Mouse (Mus musculus) kidney, postnatal 36 days (tissue): Measurements from ENCODE around the gene Ppp2r5c.

Experiments
- DNase-seq, 2 experiments: peaks; one replicate each; pipeline ENCODE4 v3.0.0; 2021 to 2022; ENCODE audit warnings: mixed read lengths in 2 of 2

Ppp2r5c gene

DNA sequence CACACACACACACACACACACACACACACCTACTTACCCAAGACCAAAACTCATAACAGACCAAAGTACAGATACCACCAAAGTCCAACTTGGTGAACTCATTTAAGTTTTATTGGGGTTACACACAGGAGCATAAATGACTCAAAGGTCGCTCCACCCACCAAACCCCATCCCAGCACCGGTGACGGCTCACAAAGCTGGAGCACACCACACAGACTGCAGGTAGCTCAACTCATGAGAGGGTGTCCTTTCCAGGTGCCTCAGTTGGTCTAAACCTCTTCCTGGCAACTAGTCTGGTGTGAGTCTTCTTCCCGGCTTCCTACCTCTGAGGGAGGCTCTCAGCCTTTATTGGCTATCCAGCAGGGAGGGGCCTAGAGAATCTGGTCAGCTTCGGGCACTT is 2.4 kb upstream of the Ppp2r5c start:
- peak in 1 of 2 experiments; percentile 6 for DNase-seq

GRCm38 (mm10) chr12:110445775-110446174 is 1.1 kb upstream of the Ppp2r5c start:
- DNase-seq, result no peak

DNA sequence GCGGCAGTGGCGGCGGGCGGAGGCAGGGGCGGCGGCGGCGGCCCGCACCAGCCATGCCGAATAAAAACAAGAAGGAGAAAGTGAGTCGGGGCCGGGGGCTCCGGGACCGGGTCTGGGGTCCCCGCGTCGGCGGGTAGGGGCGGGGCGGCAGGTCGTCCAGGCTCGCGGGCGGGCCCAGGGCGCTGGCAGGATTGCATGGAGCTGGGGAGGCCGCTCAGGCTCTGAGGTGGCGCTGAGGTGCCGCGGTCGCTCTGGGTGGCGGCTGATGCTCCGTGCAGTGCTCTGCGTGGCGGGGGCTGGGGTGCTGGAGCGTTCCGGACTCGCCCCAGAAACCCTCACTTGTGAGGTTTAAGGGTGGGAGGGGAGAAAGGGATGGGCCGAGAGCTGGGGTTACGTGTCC is 386 bp downstream of the Ppp2r5c start:
- peak in 1 of 2 experiments; percentile 69 for DNase-seq

GRCm38 (mm10) chr12:110448767-110449166 is 1.8 kb downstream of the Ppp2r5c start:
- DNase-seq, result no peak

GRCm38 (mm10) chr12:110454223-110454622 is 7.3 kb downstream of the Ppp2r5c start:
- DNase-seq, result peak; percentile 65 to 80

DNA sequence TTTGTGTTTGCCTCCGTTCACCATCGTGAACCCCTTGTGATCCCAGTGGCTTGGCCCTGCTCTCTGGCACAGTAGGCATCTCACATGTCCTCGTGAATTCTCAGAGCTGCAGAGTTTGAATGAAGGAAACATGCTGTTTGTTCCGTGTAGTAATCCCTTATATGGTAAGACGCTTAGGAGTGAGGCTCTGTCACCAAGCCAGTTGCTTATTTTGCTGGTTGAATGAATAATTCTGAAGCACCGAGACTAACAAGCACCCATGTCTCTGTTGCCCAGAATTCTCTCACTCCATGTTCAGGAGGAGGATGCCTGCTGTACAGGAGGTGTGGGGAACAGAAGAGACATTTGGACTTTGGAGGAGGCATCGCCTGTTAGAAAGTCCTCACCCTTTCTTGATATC is 9.1 kb downstream of the Ppp2r5c start:
- DNase-seq, result no peak

DNA sequence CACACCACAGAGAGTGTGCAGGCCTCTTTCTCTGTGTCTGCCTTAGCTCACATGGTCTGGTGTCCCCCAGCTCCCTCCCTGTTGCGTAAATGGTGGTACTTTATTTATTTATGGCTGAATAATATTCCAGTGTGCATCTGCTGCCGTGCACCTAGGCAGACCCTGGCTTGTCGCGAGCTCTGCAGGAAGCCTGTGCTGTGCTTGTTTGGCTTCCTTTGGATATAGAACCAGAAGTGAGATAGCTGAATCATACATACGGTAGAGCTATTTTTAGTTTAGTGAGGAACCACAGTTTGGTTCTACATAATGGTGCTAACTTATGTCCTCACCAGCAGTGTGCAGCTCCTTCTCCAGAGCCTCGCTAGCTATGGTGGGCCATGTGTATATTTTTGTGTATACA is 11.7 kb downstream of the Ppp2r5c start:
- DNase-seq, result no peak

DNA sequence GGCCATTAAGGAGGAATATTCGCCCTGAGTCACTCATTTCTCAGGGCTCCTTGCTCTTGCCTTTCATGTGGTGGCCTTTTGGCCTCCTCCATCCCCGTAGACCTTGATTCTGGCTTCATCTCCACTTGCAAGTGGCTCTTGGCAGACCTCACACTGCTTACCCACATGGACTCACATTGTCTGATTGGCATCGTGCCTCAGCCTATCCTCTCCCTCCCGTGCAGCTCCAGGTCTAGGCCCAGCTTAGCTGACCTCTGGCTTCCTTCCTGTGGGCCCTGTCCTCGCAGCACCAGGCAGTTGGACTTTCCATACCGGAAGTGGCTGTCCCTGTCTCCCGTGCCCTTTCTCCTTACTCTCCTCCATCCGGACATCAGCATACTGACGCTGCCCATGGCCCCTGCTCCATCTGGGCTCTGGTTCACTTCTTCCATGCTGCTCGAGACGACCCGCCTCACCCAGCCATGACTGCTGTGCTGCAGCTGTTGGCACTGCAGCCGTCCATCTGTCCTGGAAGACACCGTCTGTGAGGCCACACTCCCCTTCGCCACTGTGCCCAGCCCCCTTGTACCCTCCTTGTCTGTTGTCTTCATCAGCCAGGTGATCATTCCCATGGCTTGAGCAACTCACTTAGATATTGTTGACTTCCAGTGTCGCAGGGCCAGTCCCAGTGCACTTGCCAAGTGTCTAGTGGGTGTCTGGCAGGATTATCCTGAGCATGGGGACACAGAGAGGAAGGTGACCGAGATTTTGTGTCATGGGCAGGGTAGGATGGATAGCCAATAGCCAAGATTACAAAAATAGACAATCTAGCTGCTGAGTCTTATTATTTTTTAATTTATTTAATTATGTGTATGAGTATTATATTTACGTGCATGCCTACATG is 13.7 kb downstream of the Ppp2r5c start:
- peak; percentile 84 to 91 for DNase-seq

DNA sequence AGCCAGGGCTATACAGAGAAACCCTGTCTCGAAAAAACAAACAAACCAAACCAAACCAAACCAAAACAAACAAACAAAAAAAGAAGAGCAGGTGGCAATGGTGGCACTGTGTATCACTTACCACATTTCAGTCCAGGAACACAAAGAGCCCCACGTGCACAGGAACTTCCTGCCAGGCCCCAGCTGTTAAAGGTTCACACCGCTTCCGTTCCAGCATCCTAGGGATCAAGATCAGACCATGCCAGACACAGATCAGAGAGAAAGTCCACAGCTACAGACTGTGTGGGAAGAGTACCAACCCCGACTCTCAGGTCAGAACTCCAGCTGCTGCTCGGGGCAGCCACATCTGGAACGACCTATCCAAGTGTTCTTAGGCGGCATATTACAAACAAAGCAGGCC is 16.8 kb downstream of the Ppp2r5c start:
- DNase-seq, result no peak

GRCm38 (mm10) chr12:110471426-110471825 is 24.5 kb downstream of the Ppp2r5c start:
- DNase-seq, result no peak

GRCm38 (mm10) chr12:110472247-110472646 is 25.3 kb downstream of the Ppp2r5c start:
- DNase-seq, result no peak

DNA sequence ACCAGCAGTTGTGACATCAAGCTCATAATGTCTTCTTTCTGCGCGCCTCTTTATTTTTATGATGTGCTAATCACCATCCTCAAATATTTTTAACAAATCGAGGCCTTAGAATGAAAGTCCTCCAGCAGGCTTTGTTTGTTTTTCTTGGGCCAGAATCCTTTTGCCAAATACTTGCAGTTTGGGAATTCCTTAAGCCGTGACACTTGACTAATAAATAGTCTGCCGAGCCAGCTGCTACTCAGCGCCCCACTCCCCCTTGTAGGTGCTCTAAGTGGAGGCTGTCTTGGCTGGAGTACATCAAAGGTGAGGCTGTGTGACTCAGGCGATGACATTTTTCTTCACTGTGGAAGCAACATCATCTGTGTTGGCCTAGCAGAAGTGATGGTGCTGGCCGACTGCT is 27.6 kb downstream of the Ppp2r5c start:
- DNase-seq, result no peak

DNA sequence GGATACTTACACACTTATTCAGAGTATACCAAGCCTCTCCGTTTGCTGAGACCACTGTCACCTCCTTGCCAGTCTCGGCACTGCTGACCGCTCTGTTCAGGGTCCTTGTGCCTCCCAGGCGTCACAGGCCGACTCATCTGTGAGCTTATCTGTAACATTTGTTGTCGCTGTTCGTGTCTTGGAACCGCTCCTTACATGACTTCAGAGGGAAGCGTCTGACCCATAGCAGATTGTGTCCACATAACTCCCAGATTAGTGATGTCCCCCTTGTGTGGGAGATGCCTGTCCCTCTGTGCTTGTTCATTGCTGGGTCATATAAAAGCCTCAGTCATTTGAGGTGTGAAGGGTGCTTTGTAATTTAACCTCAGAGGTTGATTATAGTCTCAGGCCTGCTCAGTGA is 29.6 kb downstream of the Ppp2r5c start:
- no peak for DNase-seq

GRCm38 (mm10) chr12:110477906-110478305 is 31.0 kb downstream of the Ppp2r5c start:
- no peak for DNase-seq

GRCm38 (mm10) chr12:110478601-110479008 is 31.7 kb downstream of the Ppp2r5c start:
- peak in 1 of 2 experiments; percentile 16 for DNase-seq

DNA sequence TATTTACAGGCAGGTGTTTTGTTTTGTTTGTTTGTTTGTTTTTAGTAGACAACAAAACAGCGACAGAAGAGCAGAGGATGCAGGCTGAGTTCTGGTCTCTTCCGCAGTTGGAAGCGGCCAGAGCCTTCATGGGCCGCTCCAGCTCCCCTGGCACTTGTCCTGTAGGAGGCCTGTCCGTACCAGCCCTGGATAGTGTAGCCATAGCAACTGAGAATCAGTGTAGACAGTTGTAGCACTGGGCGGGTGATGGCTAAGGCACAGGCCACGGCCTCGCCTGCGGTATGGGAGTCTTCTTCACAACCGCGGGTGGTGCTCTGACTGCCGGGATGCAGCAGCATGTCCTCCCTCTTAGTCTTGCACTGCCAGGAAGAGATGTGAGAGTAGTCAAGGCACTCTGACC is 32.3 kb downstream of the Ppp2r5c start:
- no peak for DNase-seq

- DNase-seq, result no peak
Measured at GRCm38 (mm10) chr12:110480701-110481100, 33.8 kb downstream of the Ppp2r5c start.

DNA sequence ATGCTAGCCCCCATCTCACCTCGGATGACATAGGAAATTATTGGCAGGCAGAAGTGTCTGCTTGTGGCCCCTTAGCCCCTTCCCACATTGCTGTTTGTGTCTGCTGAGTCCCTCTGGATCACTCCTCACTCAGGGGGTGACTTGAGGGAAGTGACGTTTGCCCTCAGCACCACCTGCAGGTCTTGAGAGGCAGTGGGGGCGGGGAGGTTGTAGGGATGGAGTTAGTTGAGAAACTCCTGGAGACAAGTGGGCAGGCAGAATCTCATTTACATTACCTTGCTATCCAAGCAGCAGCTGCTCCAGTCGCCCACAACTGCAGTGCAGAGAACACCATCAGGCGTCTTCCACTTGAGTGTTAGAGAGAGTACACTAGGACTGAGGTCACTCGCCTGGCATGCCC is 36.8 kb downstream of the Ppp2r5c start:
- DNase-seq, result peak in 1 of 2 experiments; percentile 14

- no peak for DNase-seq
Measured at GRCm38 (mm10) chr12:110484824-110485584, 38.1 kb downstream of the Ppp2r5c start.

GRCm38 (mm10) chr12:110485585-110486331 is 38.8 kb downstream of the Ppp2r5c start:
- peak; percentile 86 to 92 for DNase-seq

DNA sequence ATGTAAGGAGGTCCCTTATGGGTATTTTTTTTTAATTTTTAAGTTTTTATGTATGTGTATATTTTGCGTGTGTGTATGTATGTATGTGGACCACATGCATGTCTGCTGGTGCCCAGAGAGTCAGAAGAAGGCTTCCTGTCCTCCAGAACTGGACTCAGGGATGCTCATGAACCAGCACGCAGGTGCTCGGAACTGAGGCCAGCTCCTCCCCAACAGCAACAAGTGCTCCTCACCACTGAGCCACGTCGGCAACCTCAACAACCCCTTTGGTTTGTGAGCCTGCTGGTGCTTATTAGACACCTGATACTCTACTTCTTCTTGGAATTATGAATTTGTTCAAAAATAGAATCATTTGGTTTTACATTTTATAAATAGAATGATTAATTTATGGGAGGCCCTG is 39.9 kb downstream of the Ppp2r5c start:
- no peak for DNase-seq

DNA sequence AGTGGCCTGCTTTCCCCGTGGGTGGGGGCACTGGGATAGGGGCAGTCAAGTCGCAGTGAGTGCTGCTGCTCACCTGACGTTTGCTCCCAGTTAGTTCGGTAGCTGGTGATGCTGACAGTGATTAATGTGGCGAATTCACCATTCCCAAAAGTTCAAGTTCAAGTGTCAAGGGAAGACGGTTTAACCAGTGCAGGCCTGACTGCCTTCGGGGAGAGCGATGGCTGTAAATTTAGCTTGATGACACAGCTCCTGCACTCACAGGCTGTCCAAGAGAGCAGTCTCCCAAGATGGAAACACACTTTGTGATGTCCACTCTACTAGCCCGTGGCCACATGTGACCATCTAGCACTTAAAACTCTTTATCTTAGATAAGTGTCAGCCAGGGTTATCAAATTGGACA is 41.1 kb downstream of the Ppp2r5c start:
- peak in 1 of 2 experiments; percentile 6 for DNase-seq
